Mouse (Mus musculus) heart, adult 18-20 months (tissue): Measurements from ENCODE around the gene 1700061G19Rik. TPM values are rescaled to one million over a fixed set of nuclear protein-coding genes. Genes with fewer than 3 reads are reported as not detected.

Experiments
- DNase-seq, 2 experiments: peaks; one replicate each; pipeline ENCODE4 v3.0.0; 2021 to 2022; ENCODE audit warnings: mixed read lengths in 1 of 2
- total RNA-seq, 2 experiments: library from RNA; stranded (reverse); gene quantifications; 2 replicates each; pipeline ENCODE4 v1.2.3; 2021

The 1700061G19Rik gene
- total RNA-seq, 2 experiments from 2014 or later, result not detected

- no peak for DNase-seq
These were observed 53.8 kb downstream of the 1700061G19Rik start for GRCm38 (mm10) chr17:56929101-56929500.

GRCm38 (mm10) chr17:56929530-56929929, 54.3 kb downstream of the 1700061G19Rik start:
- no peak for DNase-seq

- DNase-seq, result no peak
These were observed 54.7 kb downstream of the 1700061G19Rik start for GRCm38 (mm10) chr17:56930026-56930425.

GRCm38 (mm10) chr17:56933395-56933794, 58.1 kb downstream of the 1700061G19Rik start:
- DNase-seq, result no peak

GRCm38 (mm10) chr17:56934545-56935330, 59.5 kb downstream of the 1700061G19Rik start:
- DNase-seq, result no peak

GRCm38 (mm10) chr17:56935363-56936131, 60.3 kb downstream of the 1700061G19Rik start, which contains the start of gene Mllt1:
TSS of gene Mllt1 (minus strand) at chr17:56935415.
- peak; percentile 99 to 100 for DNase-seq

- DNase-seq, result no peak
These were observed 61.5 kb downstream of the 1700061G19Rik start for GRCm38 (mm10) chr17:56936731-56937130.

Other genes with a start within 250 kb of the 1700061G19Rik start
- 100 to 1,000 TPM; 125 to 130 TPM for gene Lonp1, start 248.6 kb upstream of the 1700061G19Rik start, total RNA-seq
- under 1 TPM in 1 of 2 experiments, not detected in 1; 0.10 TPM for gene Catsperd, start 247.3 kb upstream of the 1700061G19Rik start, total RNA-seq
- gene Ranbp3, start 202.2 kb upstream of the 1700061G19Rik start, total RNA-seq, result 10 to 100 TPM; 33.8 to 35.7 TPM
- 100 to 1,000 TPM; 844 to 954 TPM for gene Ndufa11, start 157.7 kb upstream of the 1700061G19Rik start, total RNA-seq
- 1 to 10 TPM; 3.3 to 4.5 TPM for gene Vmac, start 157.5 kb upstream of the 1700061G19Rik start, total RNA-seq
- gene Nrtn, start 117.9 kb upstream of the 1700061G19Rik start, total RNA-seq, result 10 to 100 TPM; 25.1 to 32.1 TPM
- gene Dus3l, start 110.7 kb upstream of the 1700061G19Rik start, total RNA-seq, result 10 to 100 TPM; 15.3 to 16.1 TPM
- under 1 TPM in 1 of 2 experiments, not detected in 1; 0.32 TPM for gene Prr22, start 105.2 kb upstream of the 1700061G19Rik start, total RNA-seq
- 1 to 10 TPM; 2.5 to 3.1 TPM for gene Rfx2, start 44.5 kb upstream of the 1700061G19Rik start, total RNA-seq
- not detected for gene Acsbg2, start 1.0 kb upstream of the 1700061G19Rik start, total RNA-seq
- 10 to 100 TPM; 24.3 to 25.9 TPM for gene Mllt1, start 59.9 kb downstream of the 1700061G19Rik start, total RNA-seq
- gene Acer1, start 106.6 kb downstream of the 1700061G19Rik start, total RNA-seq, result not detected
- gene Clpp, start 114.8 kb downstream of the 1700061G19Rik start, total RNA-seq, result 10 to 100 TPM; 80.9 to 83.1 TPM
- gene Alkbh7, start 121.9 kb downstream of the 1700061G19Rik start, total RNA-seq, result 10 to 100 TPM; 72.4 to 78.0 TPM
- not detected for gene Pspn, start 124.5 kb downstream of the 1700061G19Rik start, total RNA-seq
- 10 to 100 TPM; 22.6 to 23.0 TPM for gene Gtf2f1, start 135.8 kb downstream of the 1700061G19Rik start, total RNA-seq
- gene Gm17949, start 136.0 kb downstream of the 1700061G19Rik start, total RNA-seq, result not detected
- gene Khsrp, start 156.0 kb downstream of the 1700061G19Rik start, total RNA-seq, result 10 to 100 TPM; 38.3 to 42.5 TPM
- gene Slc25a41, start 166.2 kb downstream of the 1700061G19Rik start, total RNA-seq, result not detected
- under 1 TPM in 1 of 2 experiments, not detected in 1; 0.95 TPM for gene Crb3, start 183.6 kb downstream of the 1700061G19Rik start, total RNA-seq
- 10 to 100 TPM; 58.9 to 62.5 TPM for gene Slc25a23, start 184.4 kb downstream of the 1700061G19Rik start, total RNA-seq
- gene Dennd1c, start 203.0 kb downstream of the 1700061G19Rik start, total RNA-seq, result 1 to 10 TPM in 1 of 2 experiments, under 1 TPM in 1; 0.60 to 3.0 TPM
- 1 to 10 TPM; 1.2 to 1.6 TPM for gene Tubb4a, start 212.3 kb downstream of the 1700061G19Rik start, total RNA-seq
- gene Tnfsf9, start 229.8 kb downstream of the 1700061G19Rik start, total RNA-seq, result under 1 TPM in 1 of 2 experiments, not detected in 1; 0.51 TPM